Mouse (Mus musculus): Measurements from ENCODE around the gene Fpgs. TPM values are rescaled to one million over a fixed set of nuclear protein-coding genes. Genes with fewer than 3 reads are reported as not detected.

Fpgs gene
- polyA plus RNA-seq, 1 experiment from 2014 or later: 41.2 TPM

GRCm38 (mm10) chr2:32739311-32739710 is 35.4 kb upstream of the Fpgs start:
- no peak overlapping the region for H3K4me2 ChIP-seq
- H3K4me1 ChIP-seq (replicated peaks): peaks cover 15% of the 10 kb centered on the region
- ATAC-seq (ENCODE audit: insufficient read depth): no peak
- H3K9me3 ChIP-seq (replicated peaks): no peaks in the 10 kb centered on the region
- 56% methylated on average over 4 of the region's 4 CpGs for WGBS (ENCODE audit: insufficient replicate concordance)
- no peak overlapping the region for H3K4me3 ChIP-seq (replicated peaks)
- no peak overlapping the region for H3K9ac ChIP-seq
- no peaks in the 10 kb centered on the region for H3K36me3 ChIP-seq (replicated peaks)
- H3K27me3 ChIP-seq: peaks cover 21% of the 10 kb centered on the region
- H3K27ac ChIP-seq (replicated peaks): no peak overlapping the region

- Histone ChIP-seq H3K27me3 (peaks cover 15% of the 10 kb centered on the region), H3K4me2 (no peak overlapping the region), H3K4me1 (replicated peaks) (peaks cover 15% of the 10 kb centered on the region), H3K9ac (no peak overlapping the region), H3K4me3 (replicated peaks) (no peak overlapping the region), H3K27ac (replicated peaks) (no peak overlapping the region), H3K36me3 (replicated peaks) (no peaks in the 10 kb centered on the region), H3K9me3 (replicated peaks) (no peaks in the 10 kb centered on the region)
- ATAC-seq (ENCODE audit: insufficient read depth): no peak
- WGBS (ENCODE audit: insufficient replicate concordance): 46% methylated on average over 6 of the region's 6 CpGs
Observed at GRCm38 (mm10) chr2:32737008-32737407, 33.1 kb upstream of the Fpgs start.

- H3K36me3 ChIP-seq (replicated peaks): no peaks in the 10 kb centered on the region
- no peak overlapping the region for H3K4me3 ChIP-seq (replicated peaks)
- peaks cover 9% of the 10 kb centered on the region for H3K27me3 ChIP-seq
- 0 out of 2 replicates have a peak, but pooled peaks have one; percentile 22 for ATAC-seq (ENCODE audit: insufficient read depth)
- no peak overlapping the region for H3K4me2 ChIP-seq
- WGBS (ENCODE audit: insufficient replicate concordance): 31% methylated on average over 3 of the region's 3 CpGs
- no peaks in the 10 kb centered on the region for H3K9me3 ChIP-seq (replicated peaks)
- no peak overlapping the region for H3K9ac ChIP-seq
- peaks cover 12% of the 10 kb centered on the region for H3K4me1 ChIP-seq (replicated peaks)
- H3K27ac ChIP-seq (replicated peaks): no peak overlapping the region
Observed at GRCm38 (mm10) chr2:32736306-32736829, 32.4 kb upstream of the Fpgs start.

- Histone ChIP-seq H3K27ac (replicated peaks) (no peak overlapping the region), H3K27me3 (no peaks in the 10 kb centered on the region)
- 33% methylated on average over 4 of the region's 4 CpGs for WGBS (ENCODE audit: insufficient replicate concordance)
Observed at GRCm38 (mm10) chr2:32734933-32735332, 31.0 kb upstream of the Fpgs start.

GRCm38 (mm10) chr2:32734480-32734879 is 30.5 kb upstream of the Fpgs start:
- H3K27me3 ChIP-seq: no peaks in the 10 kb centered on the region
- no peak overlapping the region for H3K4me2 ChIP-seq
- H3K27ac ChIP-seq (replicated peaks): 0 out of 2 replicates have a peak overlapping the region, but pooled peaks have one; percentile 5
- H3K4me1 ChIP-seq (replicated peaks): peaks cover 11% of the 10 kb centered on the region; the same call in 1 of the 2 replicates
- H3K36me3 ChIP-seq (replicated peaks): no peaks in the 10 kb centered on the region
- H3K9me3 ChIP-seq (replicated peaks): no peaks in the 10 kb centered on the region
- no peak overlapping the region for H3K4me3 ChIP-seq (replicated peaks)
- 0 out of 2 replicates have a peak, but pooled peaks have one; percentile 2 for ATAC-seq (ENCODE audit: insufficient read depth)
- WGBS (ENCODE audit: insufficient replicate concordance): 35% methylated on average over 4 of the region's 4 CpGs
- no peak overlapping the region for H3K9ac ChIP-seq

More at GRCm38 (mm10) chr2:32734933-32735332, 31.0 kb upstream of the Fpgs start:
- H3K9me3 ChIP-seq (replicated peaks): no peaks in the 10 kb centered on the region
- ATAC-seq (ENCODE audit: insufficient read depth): peak; percentile 45; the same call in 1 of the 2 replicates
- H3K4me1 ChIP-seq (replicated peaks): peaks cover 11% of the 10 kb centered on the region; the same call in 1 of the 2 replicates
- H3K9ac ChIP-seq: no peak overlapping the region
- no peak overlapping the region for H3K4me2 ChIP-seq
- no peaks in the 10 kb centered on the region for H3K36me3 ChIP-seq (replicated peaks)
- H3K4me3 ChIP-seq (replicated peaks): no peak overlapping the region

- Histone ChIP-seq H3K36me3 (replicated peaks) (no peaks in the 10 kb centered on the region), H3K27ac (replicated peaks) (no peak overlapping the region), H3K9ac (no peak overlapping the region), H3K4me2 (no peak overlapping the region), H3K9me3 (replicated peaks) (no peaks in the 10 kb centered on the region), H3K27me3 (no peaks in the 10 kb centered on the region), H3K4me1 (replicated peaks) (peaks cover 11% of the 10 kb centered on the region), H3K4me3 (replicated peaks) (no peak overlapping the region)
- no peak for ATAC-seq (ENCODE audit: insufficient read depth)
- WGBS (ENCODE audit: insufficient replicate concordance): 66% methylated on average over 6 of the region's 6 CpGs
Observed at GRCm38 (mm10) chr2:32732695-32733094, 28.8 kb upstream of the Fpgs start.

GRCm38 (mm10) chr2:32731911-32732310 is 28.0 kb upstream of the Fpgs start:
- H3K27ac ChIP-seq (replicated peaks): no peak overlapping the region
- H3K36me3 ChIP-seq (replicated peaks): no peaks in the 10 kb centered on the region
- no peaks in the 10 kb centered on the region for H3K9me3 ChIP-seq (replicated peaks)
- no peak overlapping the region for H3K9ac ChIP-seq
- H3K4me1 ChIP-seq (replicated peaks): peaks cover 18% of the 10 kb centered on the region
- H3K27me3 ChIP-seq: no peaks in the 10 kb centered on the region
- 80% methylated on average over 4 of the region's 4 CpGs for WGBS (ENCODE audit: insufficient replicate concordance)
- H3K4me2 ChIP-seq: no peak overlapping the region
- no peak overlapping the region for H3K4me3 ChIP-seq (replicated peaks)
- no peak for ATAC-seq (ENCODE audit: insufficient read depth)

- no peak for ATAC-seq (ENCODE audit: insufficient read depth)
- WGBS (ENCODE audit: insufficient replicate concordance): 61% methylated on average over 11 of the region's 11 CpGs
- H3K9me3 ChIP-seq (replicated peaks): no peaks in the 10 kb centered on the region
- no peaks in the 10 kb centered on the region for H3K27me3 ChIP-seq
- H3K4me3 ChIP-seq (replicated peaks): no peak overlapping the region
- no peak overlapping the region for H3K4me2 ChIP-seq
- H3K27ac ChIP-seq (replicated peaks): no peak overlapping the region
- H3K36me3 ChIP-seq (replicated peaks): 0 out of 2 replicates have a peak, but pooled peaks cover 3% of the 10 kb centered on the region
- no peak overlapping the region for H3K9ac ChIP-seq
- H3K4me1 ChIP-seq (replicated peaks): peaks cover 11% of the 10 kb centered on the region
Observed at GRCm38 (mm10) chr2:32730854-32731253, 26.9 kb upstream of the Fpgs start.

- H3K9ac ChIP-seq: no peak overlapping the region
- no peak overlapping the region for H3K4me2 ChIP-seq
- H3K4me1 ChIP-seq (replicated peaks): peaks cover 11% of the 10 kb centered on the region
- no peak overlapping the region for H3K4me3 ChIP-seq (replicated peaks)
- H3K9me3 ChIP-seq (replicated peaks): no peaks in the 10 kb centered on the region
- WGBS (ENCODE audit: insufficient replicate concordance): 70% methylated on average over 4 of the region's 4 CpGs
- no peak for ATAC-seq (ENCODE audit: insufficient read depth)
- no peak overlapping the region for H3K27ac ChIP-seq (replicated peaks)
- H3K27me3 ChIP-seq: no peaks in the 10 kb centered on the region
- H3K36me3 ChIP-seq (replicated peaks): 0 out of 2 replicates have a peak, but pooled peaks cover 3% of the 10 kb centered on the region
Observed at GRCm38 (mm10) chr2:32729547-32729946, 25.6 kb upstream of the Fpgs start.

GRCm38 (mm10) chr2:32728463-32728862 is 24.5 kb upstream of the Fpgs start:
- no peak for ATAC-seq (ENCODE audit: insufficient read depth)
- Histone ChIP-seq H3K4me3 (replicated peaks) (0 out of 2 replicates have a peak overlapping the region, but pooled peaks have one; percentile 33), H3K4me2 (peak overlapping the region; percentile 50), H3K27me3 (no peaks in the 10 kb centered on the region), H3K4me1 (replicated peaks) (peaks cover 11% of the 10 kb centered on the region), H3K27ac (replicated peaks) (no peak overlapping the region), H3K36me3 (replicated peaks) (0 out of 2 replicates have a peak, but pooled peaks cover 3% of the 10 kb centered on the region), H3K9me3 (replicated peaks) (no peaks in the 10 kb centered on the region), H3K9ac (no peak overlapping the region)
- WGBS (ENCODE audit: insufficient replicate concordance): 45% methylated on average over 7 of the region's 7 CpGs

- H3K4me2 ChIP-seq: peak overlapping the region; percentile 50
- H3K9ac ChIP-seq: no peak overlapping the region
- no peaks in the 10 kb centered on the region for H3K27me3 ChIP-seq
- H3K9me3 ChIP-seq (replicated peaks): no peaks in the 10 kb centered on the region
- H3K4me3 ChIP-seq (replicated peaks): peak overlapping the region; percentile 33
- H3K36me3 ChIP-seq (replicated peaks): 0 out of 2 replicates have a peak, but pooled peaks cover 3% of the 10 kb centered on the region
- peak; percentile 88 for ATAC-seq (ENCODE audit: insufficient read depth)
- no peak overlapping the region for H3K27ac ChIP-seq (replicated peaks)
- peaks cover 11% of the 10 kb centered on the region for H3K4me1 ChIP-seq (replicated peaks)
- 2% methylated on average over 16 of the region's 16 CpGs for WGBS (ENCODE audit: insufficient replicate concordance)
Observed at GRCm38 (mm10) chr2:32727435-32727834, 23.5 kb upstream of the Fpgs start.
